Mouse (Mus musculus): ENCODE measurements around the gene Tmem176a.

GRCm38 (mm10) chr6:48874576-48874975, 33.9 kb downstream of the Tmem176a start:
- TF ChIP-seq CTCF (IDR thresholded peaks at IDR 0.05; ENCODE audit: low read depth, low read length) (no peak), GATA1 (IDR thresholded peaks at IDR 0.05; ENCODE audit: borderline replicate concordance, low read length) (no peak), TAL1 (conservative IDR thresholded peaks at IDR 0.05; ENCODE audit: low read depth, low read length) (no peak), POLR2AphosphoS5 (IDR thresholded peaks at IDR 0.05; ENCODE audit: insufficient replicate concordance, low read depth, low read length) (no peak)

Measured in G1E (cell line).